Mouse (Mus musculus) T-cell, adult 2 months (primary cell): ENCODE results near the gene Ngfr.

Experiments
- DNase-seq: peaks from one replicate; pipeline ENCODE4 v3.0.0; 2022; ENCODE audit warnings: low spot score

Gene Ngfr

DNA sequence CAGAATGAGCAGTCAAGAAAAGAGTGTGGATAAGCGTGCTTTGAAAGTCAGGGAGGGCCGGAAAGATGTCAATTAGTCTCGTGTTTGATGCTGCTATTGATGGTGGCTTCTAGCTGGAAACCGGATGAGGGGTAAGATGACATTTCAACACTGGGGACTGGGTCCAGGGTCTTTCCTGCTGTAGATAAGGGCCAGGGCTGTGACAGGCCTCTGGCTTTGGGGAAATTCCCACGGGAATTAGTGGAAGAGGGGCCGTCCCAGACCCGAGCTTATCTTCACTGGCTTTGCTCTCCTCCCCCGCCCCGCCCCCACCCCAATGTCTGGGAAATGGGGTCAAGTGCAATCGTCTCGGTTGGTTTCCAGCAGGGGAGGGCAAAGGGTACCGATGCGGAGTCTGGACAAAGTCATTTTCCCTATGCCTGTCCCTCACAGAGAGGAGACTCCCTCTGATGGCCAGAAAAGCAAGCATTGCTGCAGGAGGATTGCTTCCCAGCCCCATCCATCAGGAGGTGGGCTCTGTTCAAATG, 7.2 kb upstream of the Ngfr start:
- DNase-seq = no peak

DNA sequence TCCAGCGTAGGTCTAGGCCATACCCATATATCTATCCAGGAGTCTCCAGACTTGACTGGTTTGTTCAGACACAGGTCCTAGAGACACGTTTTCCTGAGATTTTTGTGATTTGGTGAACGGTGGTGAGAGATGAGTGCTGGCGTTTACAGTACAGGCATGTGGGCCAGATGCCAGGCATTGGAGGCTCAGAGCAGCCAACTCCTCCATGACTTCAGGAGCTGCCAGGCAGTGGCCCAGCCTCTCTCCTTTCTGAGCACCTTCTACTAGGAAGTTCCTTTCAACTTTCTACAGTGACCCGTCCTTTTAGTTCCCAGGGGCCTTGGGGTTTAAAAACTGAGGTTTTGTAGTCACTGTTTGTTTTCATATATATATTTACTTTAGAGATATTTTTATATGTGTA, 6.0 kb upstream of the Ngfr start:
- no peak for DNase-seq

DNA sequence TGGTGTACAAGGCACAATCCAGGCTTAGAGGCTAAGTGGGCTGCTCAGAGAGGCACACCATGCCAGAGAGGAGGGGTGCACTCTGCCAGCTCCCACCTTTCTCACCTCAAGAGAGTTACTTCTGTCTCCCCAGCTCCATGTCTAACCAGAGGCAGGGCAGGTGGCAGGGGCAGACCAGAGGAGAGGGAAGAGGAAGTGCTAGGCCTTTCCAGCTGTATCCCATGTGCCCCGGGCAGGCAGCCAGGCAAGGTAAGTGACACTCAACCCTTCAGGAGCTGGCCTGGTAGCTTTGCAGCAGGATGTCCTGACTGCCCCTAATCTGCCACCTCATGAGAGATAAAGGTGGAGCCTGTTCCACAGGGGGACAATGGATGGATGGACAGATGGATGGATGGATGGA, 5.2 kb upstream of the Ngfr start:
- DNase-seq = no peak

DNA sequence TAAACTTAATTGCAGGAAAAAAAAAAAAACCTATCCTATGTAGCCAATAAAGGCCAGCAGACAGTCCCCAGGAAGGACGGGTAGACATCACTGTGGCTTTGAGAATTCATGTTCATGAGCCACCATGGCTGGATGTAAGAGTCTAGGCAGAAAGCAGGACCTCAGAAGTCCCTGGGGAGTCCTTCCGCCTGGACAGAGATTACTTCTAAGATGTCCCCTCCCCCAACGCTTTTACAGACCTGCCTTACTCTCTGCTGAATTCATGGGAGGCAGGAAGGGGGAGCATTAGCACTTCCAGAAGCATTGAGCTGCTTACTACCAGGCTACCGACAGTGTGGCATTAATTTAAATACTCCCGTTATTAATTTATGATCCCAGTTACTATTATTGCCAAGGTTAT, 1.7 kb upstream of the Ngfr start:
- DNase-seq = no peak

DNA sequence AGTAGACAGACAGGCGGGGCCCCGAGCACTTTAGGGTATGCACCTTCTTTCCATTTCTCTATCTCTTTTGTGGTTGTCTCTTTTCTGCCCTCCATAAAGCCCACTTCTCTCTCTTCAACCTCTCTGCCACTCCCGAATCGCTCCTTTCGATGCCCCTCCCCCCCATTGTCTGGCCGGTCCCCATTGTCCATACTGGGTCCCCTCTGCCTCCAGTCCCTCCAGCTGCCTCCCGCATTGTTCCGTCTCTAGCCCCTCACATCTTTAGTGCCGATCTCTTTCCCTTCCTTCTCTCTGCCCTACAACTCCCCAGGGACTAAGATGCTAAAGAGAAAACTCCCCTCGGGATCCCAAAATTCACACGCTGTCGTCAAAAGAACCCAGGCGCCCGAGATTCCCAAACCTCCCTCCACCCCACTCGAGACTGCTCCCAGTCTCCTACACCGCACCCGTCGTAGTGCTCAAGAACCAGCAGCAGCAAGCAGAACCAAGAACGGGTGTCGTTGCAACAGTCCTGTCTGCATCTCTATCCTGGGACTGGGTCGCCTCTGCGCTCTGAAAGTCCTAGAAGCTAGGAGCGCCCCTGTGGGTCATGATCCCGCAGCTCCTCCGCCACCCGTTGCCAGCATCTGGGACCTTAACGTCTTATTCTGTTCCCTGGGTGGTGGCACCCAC, 648 bp downstream of the Ngfr start:
- DNase-seq = no peak

DNA sequence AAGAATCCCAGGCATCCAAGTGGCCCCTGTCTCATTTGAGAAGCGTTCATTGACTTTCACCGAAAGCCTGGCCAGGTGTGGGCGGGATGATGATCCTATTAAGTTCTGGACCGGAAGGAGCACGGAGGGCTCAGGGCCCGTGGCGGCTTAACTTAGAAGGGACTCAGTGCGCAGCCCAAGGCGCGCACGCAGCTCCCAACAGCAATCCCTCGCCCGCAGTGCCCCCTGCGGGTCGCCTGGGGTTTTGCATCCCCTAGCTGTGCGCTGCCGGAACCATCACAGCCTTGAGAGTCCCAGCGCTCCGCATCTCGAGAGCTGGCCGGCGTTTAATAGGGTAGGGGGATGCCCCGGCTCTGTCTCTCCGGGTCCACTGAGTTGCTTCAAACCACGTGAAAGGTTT, 1.4 kb downstream of the Ngfr start:
- peak; percentile 49 for DNase-seq

DNA sequence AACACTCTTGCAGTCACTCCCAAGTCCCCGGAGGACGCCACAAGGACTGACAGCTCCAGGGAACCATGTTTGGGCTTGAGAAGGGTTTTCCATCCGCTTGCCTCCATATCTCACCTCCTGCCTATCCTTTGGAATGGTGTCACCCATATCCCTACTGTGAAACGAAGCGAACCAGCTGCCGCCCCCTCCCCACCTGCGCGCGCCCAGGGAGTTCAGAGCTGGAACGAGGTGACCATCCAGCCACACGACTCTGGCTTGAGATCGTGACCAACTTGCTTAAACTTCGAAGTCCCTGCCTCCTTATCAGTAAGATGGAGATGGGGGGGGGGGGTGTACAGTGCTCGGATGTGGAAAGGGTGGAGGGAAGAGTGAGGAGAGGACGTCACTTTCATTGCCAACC, 1.9 kb downstream of the Ngfr start:
- no peak for DNase-seq

DNA sequence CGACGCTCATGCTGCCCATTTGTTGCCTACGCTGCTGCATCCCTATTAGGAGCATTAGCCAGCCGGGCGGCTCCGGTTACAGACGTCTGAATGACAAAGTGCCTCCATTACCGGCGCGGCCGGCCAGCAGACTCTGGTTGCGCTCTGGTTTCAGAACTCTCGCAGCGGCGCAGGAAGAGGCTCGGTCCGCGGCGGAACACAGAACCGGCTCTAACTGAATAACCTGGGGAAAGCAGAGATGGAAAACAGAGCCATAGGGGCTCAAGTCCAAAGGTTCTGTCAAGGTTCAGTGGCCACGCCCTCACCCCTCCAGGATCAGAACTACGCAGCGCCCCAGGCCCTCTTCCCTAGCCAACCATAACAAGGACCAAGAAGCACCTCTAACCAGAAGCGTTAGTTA, 2.3 kb downstream of the Ngfr start:
- no peak for DNase-seq

DNA sequence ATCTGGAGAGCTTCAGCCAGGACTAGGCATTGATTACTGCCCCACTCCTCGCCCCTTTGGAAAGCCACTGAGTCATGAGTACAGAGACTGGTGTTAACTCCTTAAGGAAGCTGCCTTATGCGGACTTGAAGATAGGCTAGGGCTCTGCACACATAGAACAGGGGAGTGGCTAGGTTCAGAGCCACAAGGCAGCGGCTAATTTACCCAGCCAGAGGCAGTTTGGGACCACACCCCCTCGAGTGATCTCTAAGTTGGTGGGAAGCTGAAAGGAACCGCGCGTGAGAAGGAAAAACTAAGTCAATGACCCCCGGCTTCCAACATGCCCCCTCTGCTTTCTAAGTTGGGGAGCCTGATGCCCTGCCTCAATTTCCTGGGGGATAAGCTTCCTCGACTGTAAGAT, 2.9 kb downstream of the Ngfr start:
- no peak for DNase-seq

DNA sequence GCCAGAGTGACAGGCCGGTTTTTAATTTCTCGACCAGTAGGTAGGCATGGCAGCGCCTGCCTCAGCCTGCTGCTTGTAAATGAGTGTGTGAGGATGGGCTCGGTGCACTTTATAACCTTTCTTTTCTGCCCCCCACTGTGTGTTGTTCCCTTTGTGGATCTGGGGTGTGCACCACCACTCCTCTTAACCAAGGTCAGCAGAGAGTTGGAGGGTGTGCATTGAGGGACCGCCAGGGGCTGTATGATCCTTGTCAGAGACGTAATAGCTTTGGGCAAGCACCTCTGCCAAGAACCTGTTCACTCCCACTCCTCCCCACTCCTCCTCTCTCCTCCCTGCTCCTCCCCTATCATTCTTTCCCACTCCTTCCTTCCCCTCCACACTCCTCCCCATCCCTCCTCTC, 4.1 kb downstream of the Ngfr start:
- DNase-seq = no peak

DNA sequence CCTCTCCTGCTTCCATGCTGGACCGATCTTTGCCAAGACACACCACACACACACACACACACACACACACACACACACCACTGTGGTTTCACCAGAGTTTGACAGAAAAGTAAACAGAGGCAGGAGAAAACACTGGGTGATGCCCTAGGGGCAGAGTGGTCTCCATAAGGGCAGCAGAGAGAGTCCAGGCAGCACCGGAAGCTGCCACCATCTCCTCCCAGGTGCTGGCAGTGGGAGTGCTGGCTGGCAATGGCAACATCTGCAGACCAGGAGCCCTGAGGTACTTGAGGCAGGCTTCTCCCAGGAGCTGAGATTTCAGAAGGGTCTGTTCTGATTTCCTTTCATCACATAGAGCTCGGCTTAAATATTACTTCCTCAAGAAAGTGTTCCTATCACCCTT, 5.3 kb downstream of the Ngfr start:
- no peak for DNase-seq

DNA sequence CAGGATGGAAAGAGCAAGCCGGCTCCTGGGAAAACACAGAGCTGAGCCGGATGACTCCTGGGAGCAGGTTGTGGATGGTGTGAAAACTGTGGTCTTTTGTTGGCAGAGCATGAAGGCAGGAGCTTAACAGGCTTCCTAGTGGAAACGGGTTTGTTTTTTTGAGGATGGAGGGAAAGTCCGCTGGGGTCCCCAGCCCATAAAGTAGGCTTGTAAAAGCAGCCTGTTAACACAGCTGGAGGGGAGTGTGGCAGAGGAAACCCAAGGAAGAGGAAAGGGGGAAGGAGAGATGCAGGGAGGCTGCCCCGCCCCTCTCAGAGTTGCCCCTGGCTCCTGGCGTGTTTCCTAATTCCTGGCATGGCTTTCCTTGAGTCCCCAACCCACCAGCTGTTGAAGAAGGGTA, 8.1 kb downstream of the Ngfr start:
- no peak for DNase-seq

DNA sequence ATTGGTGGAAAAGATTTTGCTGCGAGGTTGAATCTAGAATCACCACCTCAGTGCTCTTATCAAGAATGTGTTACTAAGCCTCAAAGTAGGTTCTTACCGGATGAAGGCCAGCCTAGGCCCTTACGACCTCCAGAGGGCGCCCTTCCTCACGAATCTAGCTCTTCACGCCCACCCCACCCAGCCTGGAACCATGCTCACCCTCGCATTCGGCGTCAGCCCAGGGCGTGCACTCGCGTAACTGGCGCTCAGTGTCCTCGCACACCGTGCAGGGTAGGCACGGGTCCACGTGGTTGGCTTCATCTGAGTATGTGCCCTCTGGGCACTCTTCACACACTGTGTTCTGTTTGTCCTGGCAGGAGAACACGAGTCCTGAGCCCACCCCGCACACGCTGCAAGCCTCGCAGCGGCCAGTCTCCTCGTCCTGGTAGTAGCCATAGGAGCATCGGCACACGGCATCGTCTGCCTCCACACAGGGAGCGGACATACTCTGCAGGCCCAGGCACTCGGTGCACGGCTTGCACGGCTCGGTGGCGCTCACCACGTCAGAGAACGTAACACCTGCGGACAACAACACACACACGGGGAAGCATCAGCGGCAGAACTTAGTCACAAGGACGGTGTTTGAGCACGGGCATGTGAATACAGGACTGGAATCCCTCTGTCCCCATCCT, 9.6 kb downstream of the Ngfr start:
- peak; percentile 5 for DNase-seq

DNA sequence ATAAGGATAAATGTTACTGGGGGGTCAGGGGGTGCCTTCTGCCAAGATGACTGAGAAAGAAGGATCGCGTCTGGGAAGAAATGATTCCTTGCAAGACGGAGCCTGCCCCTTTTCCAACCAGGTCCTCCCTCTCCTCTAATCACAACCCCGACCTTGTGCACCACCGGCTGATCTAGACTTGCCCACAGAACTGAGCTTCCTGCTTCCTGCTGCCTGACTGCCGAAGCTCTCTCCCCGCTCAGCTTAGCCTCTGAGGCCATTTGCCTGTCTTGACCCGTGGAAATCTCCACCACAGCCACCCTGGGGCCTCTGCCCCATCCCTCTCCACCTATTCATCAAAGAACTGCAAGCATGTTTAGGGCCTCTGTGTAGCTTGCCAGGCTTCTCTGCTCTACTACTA, 11.2 kb downstream of the Ngfr start:
- DNase-seq = no peak

DNA sequence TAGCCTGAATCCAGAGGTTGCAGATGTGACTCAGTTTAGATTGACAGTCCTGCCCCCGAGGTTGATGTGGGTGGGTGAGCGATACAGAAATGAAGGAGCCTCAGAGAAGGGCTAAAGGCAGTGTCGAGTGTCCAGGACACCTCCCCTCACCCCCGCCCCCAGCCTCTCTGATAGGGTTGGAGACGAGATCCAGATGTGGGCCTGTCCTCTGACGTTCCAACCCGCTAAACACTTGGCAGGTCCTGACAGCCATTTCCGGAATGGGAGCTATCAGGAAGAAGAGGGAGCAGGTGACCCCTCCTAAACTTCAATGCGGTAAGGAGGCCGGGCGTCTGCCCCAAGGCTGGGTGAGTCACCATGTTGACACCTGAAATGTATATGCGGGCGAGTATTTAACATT, 11.7 kb downstream of the Ngfr start:
- no peak for DNase-seq

DNA sequence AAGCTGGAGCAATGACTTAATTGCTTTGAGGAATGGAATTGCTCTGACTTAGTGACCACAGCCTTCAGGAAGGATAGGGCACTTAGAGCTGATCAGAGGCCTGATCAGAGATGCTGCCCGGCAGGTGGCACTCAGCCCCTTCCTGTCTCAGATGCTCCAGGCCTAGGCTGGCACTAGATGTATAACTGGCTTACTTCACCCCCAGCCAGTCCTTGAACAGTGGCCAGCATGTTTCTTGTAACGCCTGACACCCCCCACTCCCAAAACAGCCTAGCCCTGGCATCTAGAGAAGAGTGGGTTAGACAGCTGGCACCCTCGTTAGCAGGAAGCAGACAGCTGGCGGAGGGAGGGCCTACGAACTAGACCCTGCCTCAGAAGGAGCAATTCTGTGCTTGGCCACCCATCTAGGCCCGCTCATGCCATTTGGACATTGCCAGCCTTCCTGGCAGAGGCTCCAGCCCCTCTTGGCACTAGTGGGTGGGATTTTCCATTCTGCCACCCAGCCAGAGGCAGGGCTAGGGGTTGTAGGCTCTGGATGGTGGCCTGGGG, 12.7 kb downstream of the Ngfr start:
- no peak for DNase-seq

DNA sequence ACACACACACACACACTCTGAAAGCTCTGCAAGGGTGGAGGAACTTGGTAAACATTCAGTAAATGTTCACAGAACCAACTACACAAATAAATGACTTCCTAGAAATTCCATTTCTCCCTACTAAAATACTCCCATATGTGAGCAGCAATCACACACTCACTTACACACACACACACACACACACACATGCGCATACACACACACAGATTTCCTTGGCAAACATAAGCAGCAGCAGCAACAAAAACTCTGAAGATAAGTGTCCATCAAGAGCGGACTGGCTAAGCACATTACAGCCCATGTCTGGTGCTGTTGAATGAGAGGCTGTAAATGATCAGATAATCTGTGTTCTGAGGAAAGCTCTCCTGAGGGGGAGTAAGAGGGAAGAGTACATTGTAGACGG, 15.3 kb downstream of the Ngfr start:
- no peak for DNase-seq

DNA sequence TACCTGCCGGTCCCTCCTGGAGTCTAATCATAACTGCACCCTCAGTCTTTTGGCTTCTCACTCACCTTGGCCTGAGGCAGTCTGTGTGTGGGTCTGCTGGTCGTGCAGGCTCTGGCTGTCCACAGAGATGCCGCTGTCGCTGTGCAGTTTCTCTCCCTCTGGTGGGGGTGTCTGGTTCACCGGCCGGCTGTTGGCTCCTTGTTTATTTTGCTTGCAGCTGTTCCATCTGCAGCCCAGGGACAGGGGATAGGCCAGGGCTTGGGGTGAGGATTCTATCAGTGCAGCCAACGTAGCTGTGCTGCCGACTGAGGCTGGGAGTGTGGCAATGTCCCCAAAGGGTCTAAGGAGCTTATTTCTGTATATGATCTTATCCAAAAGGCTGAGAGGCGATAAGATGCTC, 15.8 kb downstream of the Ngfr start:
- no peak for DNase-seq

DNA sequence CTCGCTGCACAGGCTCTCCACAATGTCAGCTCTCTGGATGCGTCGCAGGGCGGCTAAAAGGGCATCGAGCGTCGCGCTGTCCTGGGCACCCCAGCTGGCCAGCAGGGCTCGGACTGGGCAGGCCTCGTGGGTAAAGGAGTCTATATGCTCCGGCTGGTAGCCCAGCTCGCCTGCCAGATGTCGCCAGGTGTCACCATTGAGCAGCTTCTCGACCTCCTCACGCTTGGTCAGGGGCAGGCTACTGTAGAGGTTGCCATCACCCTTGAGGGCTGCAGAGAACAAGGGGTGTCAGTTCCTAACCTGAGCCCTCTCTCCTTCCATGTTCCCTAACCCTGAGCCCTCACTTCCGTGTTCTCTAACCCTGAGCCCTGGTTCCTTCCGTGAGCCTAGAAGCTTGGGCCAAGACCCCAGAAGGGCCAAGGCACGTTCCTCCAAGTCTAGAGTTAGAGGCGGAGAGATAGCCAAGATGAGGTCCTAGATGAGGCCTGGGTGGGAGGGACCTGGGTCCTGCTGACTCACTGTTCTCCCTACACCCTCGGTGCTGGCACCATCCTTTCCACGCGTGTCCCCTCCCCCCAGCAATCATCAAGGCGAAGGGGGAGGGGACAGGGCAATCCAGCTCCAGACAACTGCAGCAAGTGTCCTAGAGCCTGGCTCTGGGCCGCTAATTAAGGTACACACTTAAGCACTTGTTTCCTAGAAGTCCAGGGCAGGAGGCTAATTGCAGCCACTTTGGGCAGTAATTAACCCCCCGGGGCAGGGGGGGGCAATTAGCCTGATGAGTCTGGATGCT, 16.5 kb downstream of the Ngfr start:
- DNase-seq = no peak

DNA sequence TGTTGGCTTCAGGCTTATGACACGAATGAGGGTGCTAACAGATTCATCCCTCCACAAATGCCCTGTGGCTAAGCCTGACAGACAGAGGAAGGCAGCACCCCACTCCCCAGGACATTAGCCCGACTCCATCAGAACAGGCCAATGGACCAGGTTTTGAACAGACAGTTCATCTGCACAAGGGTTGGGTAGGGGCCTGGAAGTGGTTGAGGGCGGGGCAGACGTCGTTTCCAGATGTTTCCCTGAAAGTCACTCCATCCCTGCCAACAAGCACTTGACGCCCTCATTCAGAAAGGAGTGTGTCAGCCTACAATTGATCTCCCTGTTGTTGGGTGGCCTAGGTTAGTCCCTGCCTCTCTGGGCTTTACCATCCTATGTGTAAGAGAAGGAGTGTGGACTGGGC, 17.6 kb downstream of the Ngfr start:
- DNase-seq = no peak

DNA sequence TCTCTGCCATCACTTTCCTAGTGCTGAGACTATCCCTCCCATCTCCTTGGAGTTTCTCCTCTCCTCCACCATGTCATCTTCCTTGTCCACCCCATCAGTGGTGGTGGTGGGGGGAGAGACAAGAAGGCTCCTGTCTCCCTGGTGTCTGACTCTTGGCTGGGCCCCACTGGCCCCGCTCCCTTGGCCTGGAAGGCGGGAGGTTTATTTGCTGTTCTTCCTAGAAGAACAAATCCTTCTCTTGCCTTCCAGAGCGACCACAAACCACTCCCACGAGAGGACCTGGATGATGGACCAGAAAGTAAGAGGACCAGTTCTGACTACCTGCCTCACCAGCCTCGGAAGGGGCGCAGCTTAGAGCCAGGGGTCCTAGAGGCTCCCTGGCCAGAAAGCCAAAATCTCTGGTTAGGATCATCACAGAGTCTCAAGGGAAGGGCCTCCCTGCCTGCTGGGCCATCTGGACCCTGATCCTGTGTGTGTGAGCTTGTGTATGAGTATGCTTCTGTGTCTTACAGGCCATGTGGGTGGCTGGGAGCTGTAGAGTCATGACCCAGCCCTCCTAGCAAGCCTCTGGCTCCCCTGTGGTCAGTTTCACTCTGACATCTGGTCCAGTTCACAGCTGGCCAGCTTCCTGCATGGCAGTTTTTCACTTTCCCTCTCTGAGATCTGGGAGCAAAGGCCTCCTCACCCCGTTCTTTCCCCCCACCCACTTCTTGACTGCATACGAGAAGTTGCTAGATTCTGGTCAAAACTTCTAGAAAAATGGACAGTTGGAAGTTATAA, 19.4 kb downstream of the Ngfr start:
- no peak for DNase-seq

DNA sequence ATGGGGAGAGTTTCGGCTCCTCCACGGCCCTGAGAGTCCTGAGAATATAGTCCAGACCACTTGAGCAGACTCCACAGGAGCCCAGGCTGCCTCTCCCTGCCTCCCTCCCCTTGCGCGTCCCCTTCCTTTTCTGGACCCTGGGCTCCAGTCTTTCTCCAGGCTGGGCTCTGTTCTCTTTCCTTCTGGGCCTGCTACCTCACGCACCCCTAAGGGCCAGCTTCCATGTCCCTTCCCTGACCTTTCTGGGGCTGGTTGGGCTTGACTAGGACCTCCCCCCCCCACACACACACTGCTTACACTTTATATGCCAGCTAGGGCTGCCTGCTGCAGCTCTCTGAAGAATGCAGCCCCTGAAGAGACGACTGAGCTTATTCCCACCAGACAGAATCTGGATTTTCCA, 20.2 kb downstream of the Ngfr start:
- DNase-seq = no peak
